Mouse (Mus musculus) layer of hippocampus, adult 2 months (tissue): Measurements from ENCODE around the gene Ephb4. TPM values are rescaled to one million over a fixed set of nuclear protein-coding genes. Genes with fewer than 3 reads are reported as not detected.

Source experiments
- DNase-seq, 2 experiments: peaks; one replicate each; pipeline ENCODE4 v3.0.0; 2022; ENCODE audit warnings: low spot score in 2 of 2
- H3K27ac ChIP-seq: fragments of 200-600 bp; 2 replicates; pipeline ENCODE4 v1.8.1; 2022
- H3K4me3 ChIP-seq: fragments of 200-600 bp; 2 replicates; pipeline ENCODE4 v1.8.1; 2022; ENCODE audit warnings: mild to moderate bottlenecking
- CTCF ChIP-seq: fragments of 200-600 bp; conservative IDR thresholded peaks from 2 replicates; pipeline ENCODE4 v1.8.1; 2022; ENCODE audit warnings: antibody characterized with exemption, mild to moderate bottlenecking, moderate library complexity
- total RNA-seq, 2 experiments: library from RNA; stranded (reverse); gene quantifications; 2 replicates each; pipeline ENCODE4 v1.2.3; 2021

Ephb4 gene
- total RNA-seq, 2 experiments from 2014 or later = 5.6 to 5.7 TPM

- peak overlapping the region; percentile 63 for H3K4me3 ChIP-seq
- DNase-seq = peak in 1 of 2 experiments; percentile 24
- H3K27ac ChIP-seq = peak overlapping the region; percentile 81
- no peak for TF ChIP-seq CTCF
These were observed 10.5 kb upstream of the Ephb4 start for GRCm38 (mm10) chr5:137339290-137339979.

- Histone ChIP-seq H3K27ac (peak overlapping the region; percentile 81; the same call in 1 of the 2 replicates), H3K4me3 (no peak overlapping the region; the same call in 1 of the 2 replicates)
- TF ChIP-seq CTCF = no peak
- no peak for DNase-seq
These were observed 9.7 kb upstream of the Ephb4 start for GRCm38 (mm10) chr5:137340222-137340621.

GRCm38 (mm10) chr5:137342407-137343012, 7.4 kb upstream of the Ephb4 start:
- Histone ChIP-seq H3K27ac (no peak overlapping the region), H3K4me3 (no peak overlapping the region)
- no peak for TF ChIP-seq CTCF
- no peak for DNase-seq

GRCm38 (mm10) chr5:137343412-137343811, 6.5 kb upstream of the Ephb4 start:
- no peak for TF ChIP-seq CTCF
- Histone ChIP-seq H3K4me3 (no peak overlapping the region), H3K27ac (no peak overlapping the region)
- DNase-seq = no peak

GRCm38 (mm10) chr5:137343869-137344268, 6.0 kb upstream of the Ephb4 start:
- 0 out of 2 replicates have a peak, but pooled peaks have one; percentile 6 for TF ChIP-seq CTCF
- H3K4me3 ChIP-seq = no peak overlapping the region
- DNase-seq = no peak
- H3K27ac ChIP-seq = no peak overlapping the region

GRCm38 (mm10) chr5:137345821-137346220, 4.1 kb upstream of the Ephb4 start:
- no peak for TF ChIP-seq CTCF
- DNase-seq = no peak
- H3K27ac ChIP-seq = no peak overlapping the region
- H3K4me3 ChIP-seq = no peak overlapping the region

DNA sequence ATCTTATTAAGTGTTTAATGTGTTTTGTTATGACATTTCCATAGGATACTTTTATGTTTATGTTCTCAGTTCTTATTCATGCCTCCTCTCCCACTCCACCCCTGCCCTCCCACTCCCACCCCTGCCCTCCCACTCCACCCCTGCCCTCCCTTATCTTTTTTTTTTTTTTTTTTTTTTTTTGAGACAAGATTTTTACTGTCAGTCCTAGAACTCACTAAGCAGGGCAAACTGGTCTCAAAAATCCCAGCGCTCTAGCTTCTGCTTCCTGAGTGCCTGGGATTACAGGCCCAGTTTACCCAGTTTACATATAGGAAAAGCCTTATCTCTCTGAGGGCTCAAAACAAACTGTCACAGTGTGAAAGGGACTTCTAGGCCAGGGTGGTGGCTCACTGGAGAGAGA, 3.5 kb upstream of the Ephb4 start:
- no peak overlapping the region for H3K4me3 ChIP-seq
- no peak overlapping the region for H3K27ac ChIP-seq
- DNase-seq = no peak
- no peak for TF ChIP-seq CTCF

GRCm38 (mm10) chr5:137346983-137347382, 2.9 kb upstream of the Ephb4 start:
- Histone ChIP-seq H3K4me3 (no peak overlapping the region), H3K27ac (no peak overlapping the region)
- TF ChIP-seq CTCF = no peak
- DNase-seq = no peak

- no peak for DNase-seq
- Histone ChIP-seq H3K4me3 (no peak overlapping the region), H3K27ac (no peak overlapping the region)
- TF ChIP-seq CTCF = no peak
These were observed 2.1 kb upstream of the Ephb4 start for GRCm38 (mm10) chr5:137347856-137348255.

GRCm38 (mm10) chr5:137348482-137349383, 1.2 kb upstream of the Ephb4 start:
- no peak for DNase-seq
- Histone ChIP-seq H3K4me3 (peak overlapping the region; percentile 64), H3K27ac (peak overlapping the region; percentile 65; the same call in 1 of the 2 replicates)
- no peak for TF ChIP-seq CTCF

- no peak for TF ChIP-seq CTCF
- peak overlapping the region; percentile 76 for H3K27ac ChIP-seq
- peak overlapping the region; percentile 64 for H3K4me3 ChIP-seq
- DNase-seq = no peak
These were observed 522 bp downstream of the Ephb4 start for GRCm38 (mm10) chr5:137350205-137351057.

GRCm38 (mm10) chr5:137351058-137351380, 1.1 kb downstream of the Ephb4 start:
- DNase-seq = no peak
- H3K27ac ChIP-seq = peak overlapping the region; percentile 76; the same call in 1 of the 2 replicates
- H3K4me3 ChIP-seq = peak overlapping the region; percentile 64
- TF ChIP-seq CTCF = no peak

DNA sequence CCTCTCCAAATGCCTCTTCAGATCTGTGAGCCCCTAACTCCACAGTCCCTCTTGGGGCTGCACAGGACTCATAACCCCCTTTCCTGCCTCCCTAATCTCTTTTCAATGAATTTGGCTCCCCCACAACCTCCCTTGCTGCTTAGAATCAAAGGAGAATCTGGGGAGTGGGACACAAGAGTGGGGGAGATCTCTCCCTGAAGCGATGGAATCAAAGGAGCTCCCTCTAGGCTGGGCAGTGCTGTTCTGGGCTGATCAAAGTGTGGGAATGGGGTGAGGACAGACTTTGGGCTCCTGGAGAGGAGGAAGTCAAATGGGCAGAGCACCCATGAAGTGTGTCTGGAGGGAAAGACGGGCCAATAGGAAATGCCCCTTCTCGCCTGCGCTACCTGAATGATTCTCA, 1.5 kb downstream of the Ephb4 start:
- TF ChIP-seq CTCF = no peak
- Histone ChIP-seq H3K27ac (peak overlapping the region; percentile 76; the same call in 1 of the 2 replicates), H3K4me3 (peak overlapping the region; percentile 64)
- DNase-seq = no peak
